Mouse (Mus musculus) stomach, postnatal 0 days (tissue): ENCODE measurements at regions not wholly inside any gene's neighbourhood (a gene's known extent, or its start where the extent isn't known, plus 50 kb on each side); places are given as distances from the start of the nearest gene placed in this dataset.

Experiments
- CTCF ChIP-seq: IDR thresholded peaks from 2 replicates; pipeline ENCODE4 v1.5.1; 2016; ENCODE audit warnings: antibody characterized with exemption, low read depth, mild to moderate bottlenecking, moderate library complexity
- EP300 ChIP-seq: optimal IDR thresholded peaks from 2 replicates; pipeline ENCODE3; 2016; ENCODE audit warnings: antibody characterized with exemption

GRCm38 (mm10) chr19:26987197-26987596 lies 101.5 kb downstream of the Gm815 start:
- TF ChIP-seq CTCF (no peak), EP300 (no peak)
